Mouse (Mus musculus) C2C12 (cell line): Measurements from ENCODE around the gene Sez6l2.

Experiments
- CEBPB ChIP-seq: IDR thresholded peaks from one replicate; pipeline ENCODE4 v1.6.1; 2011; ENCODE audit warnings: low read depth, mild to moderate bottlenecking, control low read depth, moderate library complexity
- CTCF ChIP-seq: IDR thresholded peaks from one replicate; pipeline ENCODE4 v1.5.1; 2011; ENCODE audit not compliant: control insufficient read depth, insufficient read depth, insufficient read length
- FOSL1 ChIP-seq: IDR thresholded peaks from one replicate; pipeline ENCODE4 v1.8.0; 2011; ENCODE audit warnings: mild to moderate bottlenecking, low read length; ENCODE audit not compliant: poor library complexity, insufficient read depth, severe bottlenecking
- MAX ChIP-seq: IDR thresholded peaks from one replicate; pipeline ENCODE4 v1.6.1; 2011; ENCODE audit warnings: mild to moderate bottlenecking, control low read depth
- MYOD1 ChIP-seq: IDR thresholded peaks from one replicate; pipeline ENCODE4 v1.6.1; 2011; ENCODE audit warnings: low read depth; ENCODE audit not compliant: control insufficient read depth, insufficient read length
- MYOG ChIP-seq: IDR thresholded peaks from one replicate; pipeline ENCODE4 v1.6.1; 2011; ENCODE audit not compliant: control insufficient read depth, insufficient read length; ENCODE audit errors: extremely low read depth
- USF1 ChIP-seq: IDR thresholded peaks from one replicate; pipeline ENCODE4 v1.6.1; 2011; ENCODE audit warnings: low read depth, mild to moderate bottlenecking, control low read depth, moderate library complexity

GRCm38 (mm10) chr7:126967361-126967760 is 17.0 kb downstream of the Sez6l2 start:
- TF ChIP-seq MYOD1: no peak
- TF ChIP-seq CTCF: no peak
- TF ChIP-seq FOSL1: no peak
- no peak for TF ChIP-seq MAX
- TF ChIP-seq USF1: no peak
- TF ChIP-seq CEBPB: no peak
- no peak for TF ChIP-seq MYOG
